Mouse (Mus musculus) midbrain, embryonic 15.5 days (tissue): ENCODE measurements at regions not wholly inside any gene's neighbourhood (a gene's known extent, or its start where the extent isn't known, plus 50 kb on each side); places are given as distances from the start of the nearest gene placed in this dataset.

Experiments used
- ATAC-seq: fragments of 200-750 bp; cut with Nextera tagmentation; replicated peaks from 2 replicates; pipeline ENCODE4 v1.8.0; 2017; ENCODE audit warnings: moderate TSS enrichment
- H3K27ac ChIP-seq: fragments of 300-500 bp; sonication (generic); 2 replicates; pipeline ENCODE4 v1.5.1; 2015; ENCODE audit warnings: mild to moderate bottlenecking, inconsistent platforms
- H3K27me3 ChIP-seq: fragments of 300-500 bp; sonication (generic); replicated peaks from 2 replicates; pipeline ENCODE4 v1.6.1; 2015; ENCODE audit warnings: inconsistent platforms
- H3K36me3 ChIP-seq: fragments of 300-500 bp; sonication (generic); replicated peaks from 2 replicates; pipeline ENCODE4 v1.6.1; 2015; ENCODE audit warnings: inconsistent platforms
- H3K4me1 ChIP-seq: fragments of 300-500 bp; sonication (generic); 2 replicates; pipeline ENCODE4 v1.6.1; 2015; ENCODE audit warnings: inconsistent platforms
- H3K4me2 ChIP-seq: fragments of 300-500 bp; sonication (generic); 2 replicates; pipeline ENCODE4 v1.6.1; 2015; ENCODE audit warnings: inconsistent platforms, mild to moderate bottlenecking, moderate library complexity
- H3K4me3 ChIP-seq: fragments of 300-500 bp; sonication (generic); 2 replicates; pipeline ENCODE4 v1.5.1; 2015; ENCODE audit warnings: mild to moderate bottlenecking, inconsistent platforms
- H3K9ac ChIP-seq: fragments of 300-500 bp; sonication (generic); 2 replicates; pipeline ENCODE4 v1.6.1; 2015; ENCODE audit warnings: mild to moderate bottlenecking, inconsistent platforms
- H3K9me3 ChIP-seq: fragments of 300-500 bp; sonication (generic); 2 replicates; pipeline ENCODE4 v1.6.1; 2016; ENCODE audit warnings: inconsistent platforms
- WGBS: fragments of 180-500 bp; shearing (Covaris S2); methylation state at CpG from one replicate; pipeline ENCODE4 v1.1.7; 2015; ENCODE audit warnings: mixed read lengths; 5-methylcytosine and 5-hydroxymethylcytosine counted together

- H3K27me3 ChIP-seq: no peaks in the 10 kb centered on the region
- no peak overlapping the region for H3K27ac ChIP-seq
- no peaks in the 10 kb centered on the region for H3K4me1 ChIP-seq
- ATAC-seq: no peak
- WGBS: 42% methylated on average over 1 of the region's 1 CpGs
- no peaks in the 10 kb centered on the region for H3K36me3 ChIP-seq
- no peak overlapping the region for H3K9ac ChIP-seq
- no peaks in the 10 kb centered on the region for H3K9me3 ChIP-seq
- no peak overlapping the region for H3K4me2 ChIP-seq
- no peak overlapping the region for H3K4me3 ChIP-seq
These were observed 1909.6 kb upstream of the 5930422O12Rik start for GRCm38 (mm10) chr8:31518903-31519302.

- ATAC-seq: no peak
- Histone ChIP-seq H3K9me3 (no peaks in the 10 kb centered on the region), H3K27me3 (no peaks in the 10 kb centered on the region), H3K27ac (no peak overlapping the region), H3K4me1 (no peaks in the 10 kb centered on the region), H3K9ac (no peak overlapping the region), H3K36me3 (no peaks in the 10 kb centered on the region), H3K4me2 (no peak overlapping the region), H3K4me3 (no peak overlapping the region)
- WGBS: 64% methylated on average over 2 of the region's 2 CpGs
These were observed 1907.5 kb upstream of the 5930422O12Rik start for GRCm38 (mm10) chr8:31520991-31521448.

GRCm38 (mm10) chr8:31525071-31525470 is 1903.4 kb upstream of the 5930422O12Rik start:
- Histone ChIP-seq H3K4me3 (no peak overlapping the region), H3K9me3 (peaks cover 4% of the 10 kb centered on the region; the same call in 1 of the 2 replicates), H3K9ac (no peak overlapping the region), H3K27me3 (no peaks in the 10 kb centered on the region), H3K36me3 (no peaks in the 10 kb centered on the region), H3K27ac (no peak overlapping the region), H3K4me1 (no peaks in the 10 kb centered on the region), H3K4me2 (no peak overlapping the region)
- WGBS: 82% methylated on average over 5 of the region's 5 CpGs
- ATAC-seq: no peak

GRCm38 (mm10) chr8:31539251-31539650 is 1889.3 kb upstream of the 5930422O12Rik start:
- ATAC-seq: no peak
- 92% methylated on average over 3 of the region's 3 CpGs for WGBS
- H3K4me3 ChIP-seq: no peak overlapping the region

GRCm38 (mm10) chr8:31541646-31542045 is 1886.9 kb upstream of the 5930422O12Rik start:
- Histone ChIP-seq H3K36me3 (no peaks in the 10 kb centered on the region), H3K4me3 (no peak overlapping the region), H3K27me3 (no peaks in the 10 kb centered on the region), H3K9me3 (no peaks in the 10 kb centered on the region), H3K4me1 (no peaks in the 10 kb centered on the region), H3K9ac (no peak overlapping the region), H3K27ac (no peak overlapping the region), H3K4me2 (no peak overlapping the region)
- 56% methylated on average over 4 of the region's 4 CpGs for WGBS
- ATAC-seq: no peak

More at GRCm38 (mm10) chr8:31539251-31539650, 1889.3 kb upstream of the 5930422O12Rik start:
- no peaks in the 10 kb centered on the region for H3K27me3 ChIP-seq
- no peaks in the 10 kb centered on the region for H3K4me1 ChIP-seq
- no peak overlapping the region for H3K9ac ChIP-seq
- no peaks in the 10 kb centered on the region for H3K9me3 ChIP-seq
- H3K36me3 ChIP-seq: no peaks in the 10 kb centered on the region
- H3K4me2 ChIP-seq: no peak overlapping the region
- H3K27ac ChIP-seq: no peak overlapping the region

GRCm38 (mm10) chr8:31574136-31574535 is 1854.4 kb upstream of the 5930422O12Rik start:
- Histone ChIP-seq H3K36me3 (no peaks in the 10 kb centered on the region), H3K9me3 (no peaks in the 10 kb centered on the region), H3K27ac (no peak overlapping the region), H3K27me3 (no peaks in the 10 kb centered on the region), H3K4me3 (no peak overlapping the region), H3K4me1 (no peaks in the 10 kb centered on the region), H3K4me2 (no peak overlapping the region), H3K9ac (no peak overlapping the region)
- ATAC-seq: no peak

GRCm38 (mm10) chr8:31576129-31576528 is 1852.4 kb upstream of the 5930422O12Rik start:
- ATAC-seq: no peak
- Histone ChIP-seq H3K4me1 (no peaks in the 10 kb centered on the region), H3K36me3 (no peaks in the 10 kb centered on the region), H3K4me2 (no peak overlapping the region), H3K27me3 (no peaks in the 10 kb centered on the region), H3K9ac (no peak overlapping the region), H3K9me3 (no peaks in the 10 kb centered on the region), H3K27ac (no peak overlapping the region), H3K4me3 (no peak overlapping the region)
- WGBS: 86% methylated on average over 2 of the region's 2 CpGs

- H3K27ac ChIP-seq: no peak overlapping the region
- no peaks in the 10 kb centered on the region for H3K4me1 ChIP-seq
- ATAC-seq: no peak
- no peak overlapping the region for H3K4me3 ChIP-seq
- no peaks in the 10 kb centered on the region for H3K9me3 ChIP-seq
- WGBS: 93% methylated on average over 1 of the region's 1 CpGs
- no peak overlapping the region for H3K9ac ChIP-seq
- H3K4me2 ChIP-seq: no peak overlapping the region
- no peaks in the 10 kb centered on the region for H3K27me3 ChIP-seq
- H3K36me3 ChIP-seq: no peaks in the 10 kb centered on the region
These were observed 1843.8 kb upstream of the 5930422O12Rik start for GRCm38 (mm10) chr8:31584661-31585060.

- Histone ChIP-seq H3K4me3 (no peak overlapping the region), H3K27ac (no peak overlapping the region), H3K27me3 (no peaks in the 10 kb centered on the region), H3K9ac (no peak overlapping the region), H3K9me3 (no peaks in the 10 kb centered on the region), H3K4me2 (no peak overlapping the region), H3K36me3 (no peaks in the 10 kb centered on the region), H3K4me1 (no peaks in the 10 kb centered on the region)
- 87% methylated on average over 5 of the region's 5 CpGs for WGBS
- no peak for ATAC-seq
These were observed 1829.0 kb upstream of the 5930422O12Rik start for GRCm38 (mm10) chr8:31599536-31599935.

GRCm38 (mm10) chr8:31600979-31601378 is 1827.5 kb upstream of the 5930422O12Rik start:
- H3K4me1 ChIP-seq: no peaks in the 10 kb centered on the region
- no peaks in the 10 kb centered on the region for H3K27me3 ChIP-seq
- H3K4me2 ChIP-seq: no peak overlapping the region
- 81% methylated on average over 3 of the region's 3 CpGs for WGBS
- no peak overlapping the region for H3K9ac ChIP-seq
- ATAC-seq: no peak
- H3K4me3 ChIP-seq: no peak overlapping the region
- no peaks in the 10 kb centered on the region for H3K9me3 ChIP-seq
- H3K36me3 ChIP-seq: no peaks in the 10 kb centered on the region
- no peak overlapping the region for H3K27ac ChIP-seq

- no peak overlapping the region for H3K4me3 ChIP-seq
- H3K4me1 ChIP-seq: no peaks in the 10 kb centered on the region
- no peaks in the 10 kb centered on the region for H3K27me3 ChIP-seq
- no peak overlapping the region for H3K27ac ChIP-seq
- no peaks in the 10 kb centered on the region for H3K36me3 ChIP-seq
- ATAC-seq: no peak
- H3K9me3 ChIP-seq: no peaks in the 10 kb centered on the region
- no peak overlapping the region for H3K9ac ChIP-seq
- H3K4me2 ChIP-seq: no peak overlapping the region
- 91% methylated on average over 2 of the region's 2 CpGs for WGBS
These were observed 1812.0 kb upstream of the 5930422O12Rik start for GRCm38 (mm10) chr8:31616501-31616900.

GRCm38 (mm10) chr8:31627708-31628107 is 1800.8 kb upstream of the 5930422O12Rik start:
- Histone ChIP-seq H3K27ac (no peak overlapping the region), H3K4me1 (no peaks in the 10 kb centered on the region), H3K27me3 (no peaks in the 10 kb centered on the region), H3K4me3 (no peak overlapping the region), H3K9me3 (no peaks in the 10 kb centered on the region), H3K9ac (no peak overlapping the region), H3K36me3 (no peaks in the 10 kb centered on the region), H3K4me2 (no peak overlapping the region)
- 74% methylated on average over 2 of the region's 2 CpGs for WGBS
- ATAC-seq: peak; percentile 56; the same call in 1 of the 2 replicates

GRCm38 (mm10) chr8:31628146-31628545 is 1800.4 kb upstream of the 5930422O12Rik start:
- Histone ChIP-seq H3K4me2 (no peak overlapping the region), H3K4me3 (no peak overlapping the region), H3K27ac (0 out of 2 replicates have a peak overlapping the region, but pooled peaks have one; percentile 25), H3K9ac (no peak overlapping the region), H3K36me3 (no peaks in the 10 kb centered on the region), H3K27me3 (no peaks in the 10 kb centered on the region), H3K9me3 (no peaks in the 10 kb centered on the region), H3K4me1 (no peaks in the 10 kb centered on the region)
- peak; percentile 45; the same call in 1 of the 2 replicates for ATAC-seq
- WGBS: 90% methylated on average over 2 of the region's 2 CpGs
